Mouse (Mus musculus) spleen, adult 2 months (tissue): ENCODE measurements around the gene Bcl7a. TPM values are rescaled to one million over a fixed set of nuclear protein-coding genes. Genes with fewer than 3 reads are reported as not detected.

Experiments
- DNase-seq, 2 experiments: peaks; one replicate each; pipeline versions ENCODE4 v3.0.0 to v3.0.0-alpha.2; 2012 to 2021; ENCODE audit warnings: low spot score in 2 of 2, low read depth in 1 of 2
- H3K27ac ChIP-seq: fragments of 200-500 bp; 2 replicates; pipeline ENCODE4 v1.5.1; 2012; ENCODE audit warnings: low read length, inconsistent platforms; ENCODE audit not compliant: insufficient read depth
- H3K27me3 ChIP-seq: fragments of 200-500 bp; 2 replicates; pipeline ENCODE4 v1.6.1; 2012; ENCODE audit warnings: mild to moderate bottlenecking, moderate library complexity, low read length, inconsistent platforms; ENCODE audit not compliant: control insufficient read depth, insufficient read depth
- H3K36me3 ChIP-seq: fragments of 200-500 bp; 2 replicates; pipeline ENCODE4 v1.6.1; 2012; ENCODE audit warnings: mild to moderate bottlenecking, low read length, inconsistent platforms; ENCODE audit not compliant: control insufficient read depth, insufficient read depth
- H3K4me1 ChIP-seq: fragments of 200-500 bp; 2 replicates; pipeline ENCODE4 v1.6.1; 2011; ENCODE audit warnings: inconsistent platforms; ENCODE audit not compliant: control insufficient read depth, insufficient read depth, insufficient read length
- H3K4me3 ChIP-seq: fragments of 200-500 bp; 2 replicates; pipeline ENCODE4 v1.5.1; 2011; ENCODE audit warnings: mild to moderate bottlenecking, inconsistent platforms; ENCODE audit not compliant: insufficient read depth, insufficient read length; ENCODE audit errors: extremely low read depth
- CTCF ChIP-seq: fragments of 200-500 bp; IDR thresholded peaks from 2 replicates; pipeline ENCODE4 v1.5.1; 2011; ENCODE audit warnings: mild to moderate bottlenecking, inconsistent platforms; ENCODE audit not compliant: insufficient read depth, insufficient read length, insufficient replicate concordance; ENCODE audit errors: extremely low read depth
- POLR2A ChIP-seq: fragments of 200-500 bp; IDR thresholded peaks from 2 replicates; pipeline ENCODE4 v1.6.1; 2011; ENCODE audit warnings: low read depth, low read length, inconsistent platforms
- WGBS: fragments of 180-500 bp; shearing (Covaris S2); methylation state at CpG from one replicate; pipeline ENCODE4 v1.1.7; 2018; 5-methylcytosine and 5-hydroxymethylcytosine counted together
- polyA plus RNA-seq: library from polyadenylated mRNA; depleted of rRNA; stranded (reverse); fragments of >200 nt; gene quantifications from 2 replicates; pipeline ENCODE4 v1.2.3, GENCODE M21; 2012

Bcl7a gene
- polyA plus RNA-seq, 1 experiment = 12.4 TPM

DNA sequence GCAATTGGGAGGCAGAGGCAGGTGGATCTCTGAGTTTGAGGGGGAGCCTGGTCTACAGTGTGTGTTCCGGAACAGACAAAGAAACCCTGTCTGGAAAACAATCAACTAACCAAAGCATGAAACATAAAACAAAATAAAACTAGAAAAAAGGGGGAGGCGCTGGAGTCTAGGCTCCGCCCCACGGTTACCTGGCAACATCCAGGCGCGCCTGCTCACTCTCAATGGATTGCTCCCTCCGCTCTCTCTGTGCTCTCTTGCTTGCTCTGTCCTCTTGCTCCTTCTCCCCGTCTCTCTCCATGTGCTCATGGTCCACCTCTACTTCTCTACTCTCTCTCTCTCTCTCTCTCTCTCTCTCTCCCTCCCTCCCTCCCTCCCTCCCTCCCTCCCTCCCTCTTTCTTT, 39.1 kb downstream of the Bcl7a start:
- no peaks in the 10 kb centered on the region for H3K27me3 ChIP-seq
- H3K27ac ChIP-seq = peak overlapping the region; percentile 66; the same call in 1 of the 2 replicates
- no peak for TF ChIP-seq CTCF
- no peak for TF ChIP-seq POLR2A
- H3K36me3 ChIP-seq = no peaks in the 10 kb centered on the region
- DNase-seq = no peak
- 94% methylated on average over 8 of the region's 8 CpGs for WGBS
- H3K4me3 ChIP-seq = no peak overlapping the region
- peaks cover 18% of the 10 kb centered on the region; the same call in 1 of the 2 replicates for H3K4me1 ChIP-seq

GRCm38 (mm10) chr5:123388452-123388851, 44.8 kb downstream of the Bcl7a start:
- H3K27me3 ChIP-seq = no peaks in the 10 kb centered on the region
- H3K27ac ChIP-seq = peak overlapping the region; percentile 19; the same call in 1 of the 2 replicates
- WGBS = 3% methylated on average over 3 of the region's 3 CpGs
- peaks cover 8% of the 10 kb centered on the region; the same call in 1 of the 2 replicates for H3K4me1 ChIP-seq
- H3K4me3 ChIP-seq = no peak overlapping the region
- TF ChIP-seq POLR2A (no peak), CTCF (no peak)
- H3K36me3 ChIP-seq = no peaks in the 10 kb centered on the region
- peak in 1 of 2 experiments; percentile 27 for DNase-seq

GRCm38 (mm10) chr5:123390536-123391441, 47.2 kb downstream of the Bcl7a start:
- peak overlapping the region; percentile 36; the same call in 1 of the 2 replicates for H3K4me3 ChIP-seq
- no peak for TF ChIP-seq CTCF
- no peak for TF ChIP-seq POLR2A
- WGBS = 49% methylated on average over 16 of the region's 17 CpGs
- peaks cover 12% of the 10 kb centered on the region; the same call in 1 of the 2 replicates for H3K4me1 ChIP-seq
- no peaks in the 10 kb centered on the region for H3K36me3 ChIP-seq
- H3K27me3 ChIP-seq = no peaks in the 10 kb centered on the region
- DNase-seq = no peak
- H3K27ac ChIP-seq = no peak overlapping the region

DNA sequence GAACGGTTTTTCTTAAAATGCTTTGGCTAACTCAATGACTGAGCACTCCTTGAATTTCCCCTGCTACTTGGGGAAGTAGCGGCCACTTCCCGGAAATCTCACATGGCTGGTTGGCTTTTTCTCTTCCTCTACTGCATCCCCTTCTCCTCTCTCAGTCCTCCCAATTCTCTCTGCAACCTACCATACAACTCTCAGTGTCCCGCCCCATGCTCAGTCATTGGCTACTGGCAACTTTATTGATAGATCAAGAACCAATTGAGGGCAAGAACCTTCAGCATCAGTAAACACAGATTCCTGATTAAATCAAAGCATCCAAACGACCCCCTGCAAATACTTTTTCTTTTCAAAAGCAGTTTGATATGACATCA, 47.8 kb downstream of the Bcl7a start:
- DNase-seq = peak in 1 of 2 experiments; percentile 58
- no peak overlapping the region for H3K27ac ChIP-seq
- no peaks in the 10 kb centered on the region for H3K36me3 ChIP-seq
- TF ChIP-seq POLR2A (no peak), CTCF (no peak)
- 28% methylated on average over 5 of the region's 5 CpGs for WGBS
- H3K4me1 ChIP-seq = peaks cover 12% of the 10 kb centered on the region; the same call in 1 of the 2 replicates
- no peaks in the 10 kb centered on the region for H3K27me3 ChIP-seq
- peak overlapping the region; percentile 36; the same call in 1 of the 2 replicates for H3K4me3 ChIP-seq

GRCm38 (mm10) chr5:123393786-123394302, 50.2 kb downstream of the Bcl7a start:
- H3K27ac ChIP-seq = peak overlapping the region; percentile 89
- no peak for DNase-seq
- H3K36me3 ChIP-seq = no peaks in the 10 kb centered on the region
- 29% methylated on average over 5 of the region's 5 CpGs for WGBS
- TF ChIP-seq POLR2A (no peak), CTCF (no peak)
- H3K4me3 ChIP-seq = peak overlapping the region; percentile 88
- no peaks in the 10 kb centered on the region for H3K27me3 ChIP-seq
- H3K4me1 ChIP-seq = peaks cover 16% of the 10 kb centered on the region; the same call in 1 of the 2 replicates

- Histone ChIP-seq H3K4me3 (peak within 1 kb of the TSS; percentile 88), H3K4me1 (peaks cover 16% of the 10 kb centered on the region; the same call in 1 of the 2 replicates), H3K27me3 (no peaks in the 10 kb centered on the region), H3K36me3 (no peaks in the 10 kb centered on the region), H3K27ac (peak within 1 kb of the TSS; percentile 89)
- TF ChIP-seq CTCF (no peak), POLR2A (peak; percentile 92)
- peak; percentile 85 to 88 for DNase-seq
- under 1% methylated on average over 50 of the region's 50 CpGs for WGBS
Measured at GRCm38 (mm10) chr5:123394303-123394956, 50.8 kb downstream of the Bcl7a start, which contains the start of gene Mlxip. Gene Mlxip (plus strand): TSS chr5:123394798.
